Mouse (Mus musculus) B cell, adult 2 months (primary cell): ENCODE measurements around the gene Srxn1.

Source experiments
- DNase-seq, 2 experiments: peaks; one replicate each; pipeline ENCODE4 v3.0.0; 2022

Srxn1 gene

DNA sequence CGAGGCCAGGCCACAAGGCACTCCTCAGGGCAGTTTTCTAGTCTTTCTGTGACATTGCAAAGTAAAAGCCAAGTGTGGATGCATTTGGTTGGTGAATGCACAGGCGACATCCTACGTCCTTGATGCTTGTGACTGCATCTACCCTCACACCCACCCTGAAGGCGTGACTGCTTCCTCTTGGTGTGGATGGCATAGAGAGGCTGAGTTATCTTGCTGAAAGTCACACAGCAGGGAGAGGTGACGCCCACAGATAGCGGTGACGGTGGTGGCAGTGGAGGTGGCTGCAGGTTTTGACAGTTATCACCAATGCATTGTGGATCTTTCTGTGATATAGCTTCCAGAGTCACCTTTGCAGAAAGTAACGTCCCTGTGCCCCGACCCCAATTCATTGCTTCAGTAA is 17.6 kb downstream of the Srxn1 start:
- DNase-seq, result no peak

DNA sequence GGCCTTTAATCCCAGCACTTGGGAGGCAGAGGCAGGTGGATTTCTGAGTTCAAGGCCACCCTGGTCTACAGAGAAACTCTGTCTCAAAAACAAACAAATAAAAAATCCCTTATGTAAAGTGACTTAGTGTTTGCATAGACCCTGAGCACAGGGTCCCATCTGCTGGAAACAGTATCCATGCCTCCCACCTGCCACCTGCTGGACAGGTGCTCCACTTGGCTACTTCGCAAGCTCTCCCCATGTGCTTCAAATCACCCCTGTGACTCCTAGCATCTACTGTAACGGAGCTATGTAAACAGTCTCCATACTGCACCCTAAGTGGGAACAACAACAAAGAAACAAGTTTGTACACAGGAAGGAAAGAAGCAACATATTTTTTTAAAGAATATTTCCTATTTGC is 23.3 kb downstream of the Srxn1 start:
- DNase-seq, result no peak

- no peak for DNase-seq
Observed at GRCm38 (mm10) chr2:152129778-152130177, 24.5 kb downstream of the Srxn1 start.

GRCm38 (mm10) chr2:152132016-152132415 is 26.7 kb downstream of the Srxn1 start:
- no peak for DNase-seq

DNA sequence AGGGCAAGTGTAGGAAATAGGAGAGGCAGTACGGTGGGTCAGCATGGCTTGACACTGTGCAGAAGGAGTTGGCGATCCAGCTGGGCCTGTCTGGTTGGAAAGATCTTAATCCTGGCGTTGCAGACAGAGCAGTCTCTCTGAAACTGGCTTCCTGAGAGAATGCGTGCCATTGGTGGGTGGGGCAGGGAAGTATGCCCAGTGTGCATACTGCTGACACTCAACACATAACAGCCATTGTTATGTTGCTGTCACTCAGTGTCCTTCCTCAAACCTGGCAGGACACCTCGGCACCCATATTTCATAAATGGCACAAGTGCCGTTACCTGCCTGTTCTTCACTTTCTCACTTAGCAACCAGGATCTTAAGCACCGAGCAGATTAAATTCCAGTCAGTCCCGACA is 27.4 kb downstream of the Srxn1 start:
- DNase-seq, result no peak

DNA sequence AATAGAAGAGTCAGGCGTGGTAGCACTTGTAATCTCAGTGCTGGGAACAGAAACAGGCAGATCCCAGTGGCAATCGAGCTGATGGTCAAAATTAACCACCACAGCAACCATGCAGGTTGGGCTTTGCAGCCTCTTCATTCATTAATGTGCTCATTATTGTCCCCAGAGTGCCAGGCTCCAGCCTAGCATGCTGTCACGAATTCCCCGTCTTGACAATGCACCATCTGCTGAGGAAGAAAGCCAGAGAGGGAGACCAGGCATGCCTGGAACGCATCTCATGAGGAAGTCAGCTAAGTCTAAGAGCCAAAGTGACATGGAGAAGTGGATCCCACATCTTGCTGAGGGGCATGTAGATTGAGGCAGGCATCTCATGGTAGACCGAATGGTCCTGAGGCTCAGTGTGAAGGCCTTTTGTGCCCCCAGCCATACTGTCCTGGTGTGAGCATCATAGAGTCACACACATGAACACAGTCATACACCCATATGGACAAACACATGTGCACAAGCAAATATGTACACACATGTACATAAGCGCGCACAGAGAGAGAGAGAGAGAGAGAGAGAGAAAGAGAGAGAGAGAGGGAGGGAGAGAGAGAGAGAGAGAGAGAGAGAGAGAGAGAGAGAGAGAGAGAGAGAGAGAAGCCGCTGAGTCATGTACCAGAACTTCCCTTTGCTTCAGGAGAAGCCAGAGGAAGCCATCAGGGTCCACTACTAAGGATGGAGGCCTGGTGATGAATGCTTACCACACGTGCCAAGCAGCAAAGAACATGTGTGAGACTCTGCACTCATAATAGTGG is 34.1 kb downstream of the Srxn1 start:
- DNase-seq, result no peak

GRCm38 (mm10) chr2:152140941-152141340 is 35.6 kb downstream of the Srxn1 start:
- no peak for DNase-seq

DNA sequence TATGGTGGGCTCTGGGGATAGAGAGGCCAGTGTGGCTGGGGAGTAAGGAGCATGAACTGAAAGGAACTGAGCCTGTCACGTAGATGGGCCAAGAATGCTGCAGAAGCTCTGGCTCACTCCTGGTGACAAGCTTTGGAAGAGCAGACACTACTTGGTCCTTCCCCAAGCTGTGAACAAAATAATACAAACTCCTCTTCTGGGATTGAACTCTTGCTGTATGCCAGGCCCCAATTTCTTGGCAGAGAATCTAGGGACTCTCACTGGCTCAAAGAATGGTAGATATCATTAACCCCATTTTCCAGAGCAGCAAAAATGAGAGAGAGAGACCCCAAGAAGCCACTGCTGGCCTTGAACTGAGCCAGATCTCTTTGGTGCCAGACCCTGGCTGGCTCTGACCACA is 36.2 kb downstream of the Srxn1 start:
- no peak for DNase-seq

DNA sequence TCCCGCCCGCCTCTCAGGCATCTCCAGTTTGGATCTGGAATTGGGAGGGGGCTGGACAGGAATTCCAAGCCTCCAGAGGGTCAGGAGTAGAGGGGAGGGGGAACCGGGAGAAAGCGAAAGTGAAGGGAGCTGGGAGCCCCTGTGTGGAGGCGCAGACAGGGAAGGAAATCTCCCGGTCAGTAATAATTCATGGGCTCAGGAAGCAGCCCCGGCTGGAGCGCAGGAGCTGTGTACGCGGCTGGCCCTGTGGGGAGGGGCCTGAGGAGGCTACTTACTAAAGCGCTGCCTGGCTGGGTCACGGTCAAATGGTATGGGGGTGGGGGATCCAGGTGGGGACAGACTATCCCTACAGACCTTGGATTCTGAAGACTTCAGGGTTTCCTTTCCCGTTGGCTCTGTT is 36.7 kb downstream of the Srxn1 start:
- no peak for DNase-seq

DNA sequence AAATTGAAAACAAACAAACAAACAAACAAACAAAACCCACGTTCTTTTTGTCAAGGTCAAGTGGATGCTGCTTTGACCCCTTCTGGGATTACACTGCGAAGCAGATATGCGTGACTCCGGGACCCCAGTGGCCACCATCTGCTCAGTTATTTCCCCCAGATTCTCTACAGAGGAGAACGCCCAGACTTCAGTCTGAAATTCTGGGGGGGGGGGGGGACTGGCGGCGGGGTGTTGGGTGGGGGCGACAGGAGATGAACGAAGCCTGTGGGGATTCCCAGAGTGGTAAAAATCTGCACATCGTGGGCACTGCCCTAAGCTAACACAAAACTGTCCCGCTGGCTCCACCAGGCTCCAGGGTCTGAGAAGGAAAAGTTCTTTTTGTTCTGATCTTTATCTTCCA is 37.3 kb downstream of the Srxn1 start:
- no peak for DNase-seq

- DNase-seq, result no peak
Observed at GRCm38 (mm10) chr2:152143279-152144157, 38.2 kb downstream of the Srxn1 start, which contains the start of gene Tcf15. Gene Tcf15 (plus strand): TSS chr2:152143561.

DNA sequence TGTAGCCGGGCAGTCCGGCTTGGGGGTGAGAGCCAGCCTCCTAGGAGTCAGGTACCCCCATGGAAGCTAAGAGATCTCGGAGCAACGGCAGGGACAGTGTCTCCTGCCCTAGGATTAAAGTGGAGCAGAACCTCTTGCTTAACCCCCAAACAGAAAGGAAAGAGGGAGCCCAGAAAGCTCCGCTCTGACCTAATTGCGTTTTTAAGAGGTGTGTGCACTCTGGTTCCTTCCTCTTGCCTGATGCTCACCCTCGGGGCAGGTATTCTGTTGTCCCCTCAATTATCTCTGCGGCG is 38.8 kb downstream of the Srxn1 start:
- DNase-seq, result no peak

GRCm38 (mm10) chr2:152144501-152144900 is 39.2 kb downstream of the Srxn1 start:
- no peak for DNase-seq

DNA sequence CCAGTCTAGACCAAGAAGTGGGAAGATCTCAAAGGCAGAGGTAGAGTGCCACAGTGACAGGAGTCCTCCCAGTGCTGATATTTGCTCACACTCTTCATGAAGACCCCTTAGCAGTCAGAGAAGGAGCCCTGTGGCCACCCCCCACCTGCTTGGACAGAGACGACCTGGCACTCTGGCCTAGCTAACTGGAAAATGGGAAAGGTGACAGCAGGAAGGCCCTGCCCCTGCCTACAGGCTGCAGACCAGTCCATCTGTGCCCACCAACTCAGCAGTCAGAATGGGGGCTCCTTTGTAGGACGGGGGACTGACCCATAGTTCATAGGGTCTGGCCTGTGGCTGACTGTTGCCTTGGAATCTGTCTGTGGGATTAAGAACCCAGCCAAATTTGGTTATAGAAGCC is 40.4 kb downstream of the Srxn1 start:
- no peak for DNase-seq

DNA sequence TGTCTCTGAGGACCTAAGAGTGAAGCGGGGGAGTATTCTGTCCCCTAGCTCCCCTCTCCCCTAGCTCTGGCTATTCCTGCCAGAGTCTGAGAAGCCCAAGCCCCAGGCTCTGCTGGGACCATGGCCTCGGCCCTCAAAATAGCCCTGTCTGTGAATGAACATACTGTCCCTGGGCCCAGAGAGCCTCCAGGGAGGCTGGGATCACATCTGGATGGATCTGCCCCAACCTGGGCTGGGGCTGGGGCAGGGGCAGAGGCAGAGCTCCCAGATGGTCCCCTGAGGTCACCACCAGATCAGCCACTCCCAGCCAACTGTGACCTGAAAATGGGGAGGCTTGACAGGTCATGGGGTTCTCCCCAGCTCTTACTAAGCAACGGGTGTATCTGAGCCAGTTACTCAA is 41.8 kb downstream of the Srxn1 start:
- no peak for DNase-seq

GRCm38 (mm10) chr2:152148675-152149074 is 43.4 kb downstream of the Srxn1 start:
- no peak for DNase-seq

GRCm38 (mm10) chr2:152149891-152150290 is 44.6 kb downstream of the Srxn1 start:
- no peak for DNase-seq

DNA sequence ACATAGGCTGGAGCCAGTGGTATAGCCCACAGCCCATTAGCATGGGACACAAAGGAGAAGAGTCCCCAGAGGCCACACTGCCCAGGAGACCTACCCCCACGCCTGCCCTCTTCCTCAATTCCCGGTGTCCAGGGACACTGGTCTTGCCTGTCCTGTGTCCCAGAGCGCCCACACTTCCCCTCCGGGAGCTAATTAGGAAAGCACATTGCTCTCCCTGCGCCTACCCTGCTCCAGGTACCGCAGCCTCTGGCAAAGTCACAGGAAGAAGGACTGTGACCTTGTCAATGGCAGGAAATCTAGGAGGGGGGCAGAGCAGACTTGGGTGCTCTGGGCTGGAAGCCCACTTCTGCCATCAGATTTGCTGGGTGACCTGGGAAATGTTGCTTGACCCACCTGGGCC is 45.1 kb downstream of the Srxn1 start:
- DNase-seq, result no peak

DNA sequence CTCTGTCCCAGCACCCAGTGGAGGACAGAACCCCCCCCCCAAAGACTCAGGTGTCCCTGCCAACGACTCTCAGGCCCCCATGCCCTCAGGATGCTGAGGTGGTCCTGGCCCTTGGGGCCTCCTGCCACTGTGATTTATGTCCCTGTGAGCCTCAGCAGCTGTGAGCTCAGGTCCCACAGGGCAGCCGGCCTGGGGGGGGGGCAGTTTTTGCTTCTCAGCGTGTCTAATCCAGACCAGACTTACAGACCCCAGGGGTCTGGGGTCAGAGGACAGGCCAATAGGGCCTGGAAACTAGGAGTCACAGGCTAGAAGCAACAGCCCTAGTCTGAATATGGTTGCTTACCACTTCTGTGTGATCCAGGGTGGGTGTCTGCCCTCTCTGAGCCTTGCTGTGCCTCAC is 48.0 kb downstream of the Srxn1 start:
- no peak for DNase-seq

- no peak for DNase-seq
Observed at GRCm38 (mm10) chr2:152155414-152156208, 50.3 kb downstream of the Srxn1 start.

GRCm38 (mm10) chr2:152156471-152156870 is 51.2 kb downstream of the Srxn1 start:
- no peak for DNase-seq

- DNase-seq, result no peak
Observed at GRCm38 (mm10) chr2:152159487-152159886, 54.2 kb downstream of the Srxn1 start.
